Mouse (Mus musculus) thymus, adult 2 months (tissue): ENCODE measurements at regions not wholly inside any gene's neighbourhood (a gene's known extent, or its start where the extent isn't known, plus 50 kb on each side); places are given as distances from the start of the nearest gene placed in this dataset.

Experiments
- DNase-seq: peaks from one replicate; pipeline ENCODE4 v3.0.0; 2021
- H3K27ac ChIP-seq: fragments of 200-500 bp; 2 replicates; pipeline ENCODE4 v1.5.1; 2012; ENCODE audit warnings: low read length, control low read depth; ENCODE audit not compliant: control insufficient read depth, insufficient read depth
- H3K27me3 ChIP-seq: fragments of 200-500 bp; 2 replicates; pipeline ENCODE4 v1.6.1; 2012; ENCODE audit warnings: mild to moderate bottlenecking, low read length, moderate library complexity, mixed read lengths; ENCODE audit not compliant: control insufficient read depth, insufficient read depth
- H3K36me3 ChIP-seq: fragments of 200-500 bp; 2 replicates; pipeline ENCODE4 v1.6.1; 2012; ENCODE audit warnings: mild to moderate bottlenecking, low read length, moderate library complexity; ENCODE audit not compliant: control insufficient read depth, insufficient read depth
- H3K4me1 ChIP-seq: fragments of 200-500 bp; replicated peaks from 2 replicates; pipeline ENCODE4 v1.6.1; 2012; ENCODE audit warnings: low read length; ENCODE audit not compliant: control insufficient read depth, insufficient read depth
- H3K4me3 ChIP-seq: fragments of 200-500 bp; 2 replicates; pipeline ENCODE4 v1.5.1; 2012; ENCODE audit warnings: mild to moderate bottlenecking, low read length, control low read depth, moderate library complexity; ENCODE audit not compliant: control insufficient read depth, insufficient read depth
- CTCF ChIP-seq: fragments of 200-500 bp; IDR thresholded peaks from 2 replicates; pipeline ENCODE4 v1.5.1; 2012; ENCODE audit warnings: mild to moderate bottlenecking, control low read depth, low read length, moderate library complexity, borderline replicate concordance; ENCODE audit not compliant: control insufficient read depth, poor library complexity, insufficient read depth; ENCODE audit errors: extremely low read depth
- POLR2A ChIP-seq: fragments of 200-500 bp; IDR thresholded peaks from 2 replicates; pipeline ENCODE4 v1.6.1; 2012; ENCODE audit warnings: mild to moderate bottlenecking, low read length, control low read depth, moderate library complexity; ENCODE audit not compliant: control insufficient read depth, poor library complexity, insufficient read depth; ENCODE audit errors: extremely low read depth
- WGBS: fragments of 180-500 bp; shearing (Covaris S2); methylation state at CpG from one replicate; pipeline ENCODE4 v1.1.7; 2018; 5-methylcytosine and 5-hydroxymethylcytosine counted together

DNA sequence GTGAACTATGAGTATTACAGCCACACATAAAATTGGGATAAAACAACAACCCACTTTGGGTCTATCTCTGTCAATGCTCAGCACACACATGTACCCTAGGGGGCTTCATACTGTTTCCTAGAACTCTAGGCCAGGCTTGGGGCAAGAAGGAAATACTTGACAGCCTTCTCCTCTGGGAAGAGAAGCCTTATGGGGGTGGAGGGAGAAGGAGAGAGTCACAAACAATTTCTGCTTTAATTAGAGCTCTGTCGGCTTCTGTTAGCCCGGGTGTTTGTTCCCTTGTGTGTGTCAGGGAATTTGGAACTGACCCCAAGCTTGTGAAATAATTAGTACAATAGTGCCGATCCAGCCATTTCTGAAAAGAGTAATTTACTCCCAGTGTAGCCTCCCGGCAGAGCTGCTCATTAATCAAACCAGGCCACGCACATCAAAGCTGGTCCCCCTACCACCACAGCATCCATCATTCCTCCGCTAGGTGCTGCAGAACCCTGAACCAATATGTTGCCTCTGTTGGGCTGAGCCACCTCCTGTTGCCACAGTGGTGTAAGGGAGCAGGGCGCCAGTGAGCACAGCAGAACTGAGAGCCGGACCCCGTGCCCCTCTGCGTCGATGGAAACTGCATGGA lies 307.3 kb downstream of the Tmem114 start:
- no peak overlapping the region for H3K4me3 ChIP-seq
- TF ChIP-seq POLR2A, result no peak
- no peak for TF ChIP-seq CTCF

DNA sequence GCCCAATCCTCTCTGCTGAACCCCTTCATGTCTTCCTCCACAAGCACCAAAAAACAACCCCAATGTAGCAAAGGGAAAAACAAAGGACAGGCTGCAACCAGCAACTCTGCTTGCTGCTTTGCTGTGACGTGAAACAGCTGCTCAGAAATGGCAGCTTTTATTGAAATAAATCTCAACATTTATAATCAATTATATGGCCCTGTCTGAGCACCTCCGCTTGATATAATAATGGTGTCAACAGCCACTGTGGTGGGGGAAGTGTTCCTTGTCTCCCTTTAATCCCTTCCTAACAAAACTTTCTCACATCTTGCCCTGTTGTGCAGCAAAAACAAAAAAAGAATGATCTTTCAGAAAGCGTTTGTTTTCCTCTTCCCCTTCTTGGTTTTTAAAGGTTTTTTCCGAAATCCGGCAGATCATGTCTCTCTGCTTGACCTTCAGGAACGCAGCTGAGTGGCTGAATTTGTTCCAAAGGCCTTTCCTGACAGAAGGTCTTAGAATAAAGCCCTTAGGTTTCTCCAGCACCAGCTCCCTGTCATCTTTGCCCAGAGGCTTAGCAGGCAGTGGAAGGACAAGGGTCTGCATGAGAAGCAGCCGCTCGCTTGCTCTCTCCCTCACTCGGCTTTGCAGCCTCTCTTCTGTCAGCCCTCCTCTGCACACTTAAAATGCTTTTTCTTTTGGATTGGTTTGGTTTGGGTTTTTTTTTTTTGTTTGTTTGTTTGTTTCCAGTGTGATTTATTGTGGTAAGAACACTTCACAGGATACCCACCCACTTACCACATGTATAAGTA lies 313.4 kb downstream of the Tmem114 start:
- TF ChIP-seq POLR2A, result no peak
- no peak for TF ChIP-seq CTCF
- H3K27ac ChIP-seq, result no peak overlapping the region
- no peak overlapping the region for H3K4me3 ChIP-seq
- WGBS, result 81% methylated on average over 9 of the region's 9 CpGs
- no peaks in the 10 kb centered on the region for H3K4me1 ChIP-seq
- no peaks in the 10 kb centered on the region for H3K36me3 ChIP-seq
- DNase-seq, result no peak
- no peaks in the 10 kb centered on the region for H3K27me3 ChIP-seq

More for the DNA sequence above, 307.3 kb downstream of the Tmem114 start:
- DNase-seq, result no peak
- H3K27me3 ChIP-seq, result no peaks in the 10 kb centered on the region
- H3K27ac ChIP-seq, result no peak overlapping the region
- H3K4me1 ChIP-seq, result no peaks in the 10 kb centered on the region
- no peaks in the 10 kb centered on the region for H3K36me3 ChIP-seq
- 61% methylated on average over 11 of the region's 11 CpGs for WGBS

DNA sequence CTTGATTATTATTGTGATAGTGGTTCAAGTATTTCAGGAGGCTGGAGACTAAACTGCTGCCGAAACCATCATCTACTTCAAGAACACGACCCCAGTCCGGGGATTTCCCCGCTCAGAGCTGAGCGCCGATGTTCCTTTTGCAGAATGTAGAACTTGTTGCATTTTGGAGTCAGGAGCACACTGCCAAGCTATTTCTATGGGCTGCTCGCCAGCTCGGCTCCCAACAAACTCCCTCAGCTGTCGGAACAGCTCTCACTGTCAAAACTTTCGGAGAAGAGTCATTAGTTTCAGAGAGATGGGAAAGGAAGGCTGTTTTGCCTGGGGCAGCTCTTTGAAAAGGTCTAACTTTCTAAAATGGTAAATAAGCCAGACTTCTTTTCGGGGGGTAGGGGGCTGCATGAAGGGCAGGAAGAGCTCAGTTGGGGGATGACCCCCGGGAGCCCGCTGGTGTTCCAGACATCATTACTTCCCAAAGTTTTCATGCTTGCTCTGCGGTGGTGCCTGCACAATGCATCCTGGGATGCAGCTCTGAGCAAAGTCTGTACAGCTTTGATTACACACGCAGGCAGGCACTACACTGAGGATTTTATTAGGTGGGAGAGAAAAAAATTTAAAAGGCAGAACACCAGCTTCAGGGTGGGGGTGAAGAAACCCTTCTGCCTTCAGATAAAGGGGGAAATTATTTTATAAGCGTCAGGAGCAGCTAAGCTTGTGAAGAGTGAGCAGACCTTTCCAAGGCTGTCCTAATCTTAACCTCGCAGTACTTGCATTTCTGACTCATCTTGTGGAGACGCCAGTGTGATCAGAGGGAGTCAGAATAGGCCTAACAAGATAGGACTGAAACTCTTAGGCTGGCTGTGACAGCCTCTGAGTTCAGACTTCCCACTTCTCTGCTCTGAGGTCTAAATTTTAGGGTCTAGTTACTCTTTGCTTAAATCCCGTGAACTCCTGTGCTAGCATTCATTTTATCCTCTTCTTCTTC lies 316.5 kb downstream of the Tmem114 start:
- H3K36me3 ChIP-seq, result no peaks in the 10 kb centered on the region
- H3K4me1 ChIP-seq, result no peaks in the 10 kb centered on the region
- no peak for TF ChIP-seq CTCF
- no peak for TF ChIP-seq POLR2A
- H3K27me3 ChIP-seq, result no peaks in the 10 kb centered on the region
- H3K27ac ChIP-seq, result no peak overlapping the region
- 90% methylated on average over 19 of the region's 19 CpGs for WGBS
- no peak for DNase-seq
- H3K4me3 ChIP-seq, result no peak overlapping the region

DNA sequence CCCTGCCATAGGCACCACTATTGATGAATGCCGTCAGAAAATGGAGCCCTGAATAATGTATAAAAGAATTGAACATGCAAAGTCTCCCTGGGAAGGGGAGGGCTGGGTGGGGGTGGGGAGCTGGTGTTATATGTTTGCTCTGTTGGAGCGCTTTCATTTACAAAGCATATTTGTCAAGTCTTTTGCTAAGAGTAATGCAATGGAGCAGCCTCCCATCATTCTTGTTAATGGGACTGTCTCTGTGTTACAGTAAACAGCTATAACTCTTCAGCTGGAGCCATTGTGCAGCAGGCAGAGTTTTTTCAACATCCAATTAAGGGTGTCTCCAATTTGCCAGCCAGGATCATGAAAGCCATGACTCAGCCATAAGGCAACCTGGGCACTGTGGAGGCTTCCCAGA lies 345.9 kb downstream of the Tmem114 start:
- Histone ChIP-seq H3K27me3 (no peaks in the 10 kb centered on the region), H3K4me3 (no peak overlapping the region), H3K27ac (no peak overlapping the region), H3K4me1 (no peaks in the 10 kb centered on the region), H3K36me3 (no peaks in the 10 kb centered on the region)
- TF ChIP-seq CTCF, result no peak
- no peak for TF ChIP-seq POLR2A
- WGBS, result 93% methylated on average over 2 of the region's 2 CpGs
- no peak for DNase-seq

DNA sequence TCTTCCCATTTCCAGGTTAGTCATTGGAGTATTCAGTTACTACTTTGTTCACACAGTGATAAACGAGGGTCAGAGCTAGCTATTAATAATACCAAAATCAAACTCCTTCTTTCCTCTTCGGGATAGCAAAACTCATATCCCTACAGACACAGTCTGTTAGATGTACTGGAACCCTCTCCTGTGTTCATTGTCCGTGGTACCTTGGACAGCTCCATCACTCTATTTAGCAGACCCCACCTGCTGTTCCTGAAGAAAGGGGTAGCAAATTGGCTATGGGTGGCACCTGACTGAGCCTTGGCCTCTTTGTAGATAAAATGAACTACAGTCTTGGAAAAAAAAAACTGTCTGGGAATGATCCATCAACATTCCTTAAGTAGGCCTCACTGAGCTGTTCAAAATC lies 346.5 kb downstream of the Tmem114 start:
- no peak overlapping the region for H3K4me3 ChIP-seq

DNA sequence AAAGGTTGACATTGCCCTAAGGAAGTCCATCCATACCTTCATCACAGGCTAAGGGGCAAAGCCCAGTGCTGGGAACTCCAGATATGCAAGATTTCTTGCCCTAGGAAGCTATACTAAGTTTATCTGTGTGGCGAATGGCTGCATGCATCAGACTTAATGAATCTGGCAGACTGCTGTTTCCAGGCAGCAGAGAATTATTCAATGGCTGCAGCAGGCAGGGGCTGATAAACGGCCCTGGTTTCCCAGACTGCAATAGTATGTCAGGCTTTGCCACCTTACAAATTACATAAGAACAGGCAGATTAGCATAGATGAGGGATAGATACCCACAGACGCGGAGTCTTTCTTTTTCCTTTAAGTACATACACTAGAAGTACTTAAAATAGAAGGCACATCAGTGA lies 350.2 kb downstream of the Tmem114 start:
- WGBS, result 82% methylated on average over 4 of the region's 4 CpGs
- H3K4me1 ChIP-seq, result no peaks in the 10 kb centered on the region
- TF ChIP-seq CTCF (no peak), POLR2A (no peak)
- H3K27ac ChIP-seq, result no peak overlapping the region
- no peaks in the 10 kb centered on the region for H3K27me3 ChIP-seq
- no peak for DNase-seq
- H3K36me3 ChIP-seq, result no peaks in the 10 kb centered on the region
- H3K4me3 ChIP-seq, result no peak overlapping the region

More for the DNA sequence above, 346.5 kb downstream of the Tmem114 start:
- DNase-seq, result no peak
- TF ChIP-seq POLR2A (no peak), CTCF (no peak)
- no peaks in the 10 kb centered on the region for H3K4me1 ChIP-seq
- no peaks in the 10 kb centered on the region for H3K36me3 ChIP-seq
- no peak overlapping the region for H3K27ac ChIP-seq
- no peaks in the 10 kb centered on the region for H3K27me3 ChIP-seq
- WGBS, result 70% methylated on average over 3 of the region's 3 CpGs
